Mouse (Mus musculus): ENCODE measurements at regions not wholly inside any gene's neighbourhood (a gene's known extent, or its start where the extent isn't known, plus 50 kb on each side); places are given as distances from the start of the nearest gene placed in this dataset.

DNA sequence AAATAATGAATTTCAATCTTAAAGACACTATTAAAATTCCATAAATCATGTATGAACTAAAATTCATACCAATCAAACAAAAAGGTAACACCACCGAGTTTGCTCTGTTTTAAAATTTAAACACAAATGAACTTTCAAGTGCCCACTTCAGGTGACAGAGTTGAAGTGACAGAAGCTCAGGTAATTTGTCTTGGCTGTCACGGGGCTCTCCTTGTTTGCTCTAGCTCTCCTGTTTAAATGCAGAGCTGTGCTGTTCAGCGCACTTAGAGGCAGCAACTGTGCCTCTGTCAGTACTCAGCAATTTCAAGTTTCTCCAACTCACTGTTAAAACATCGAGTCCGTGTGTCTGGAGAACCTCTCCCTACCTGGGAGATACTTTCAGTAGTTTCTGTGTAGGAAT, 193.8 kb upstream of the Zfp507 start:
- no peak for DNase-seq (ENCODE audit: low read depth, low spot score)
- WGBS: 31% methylated on average over 5 of the region's 5 CpGs

DNA sequence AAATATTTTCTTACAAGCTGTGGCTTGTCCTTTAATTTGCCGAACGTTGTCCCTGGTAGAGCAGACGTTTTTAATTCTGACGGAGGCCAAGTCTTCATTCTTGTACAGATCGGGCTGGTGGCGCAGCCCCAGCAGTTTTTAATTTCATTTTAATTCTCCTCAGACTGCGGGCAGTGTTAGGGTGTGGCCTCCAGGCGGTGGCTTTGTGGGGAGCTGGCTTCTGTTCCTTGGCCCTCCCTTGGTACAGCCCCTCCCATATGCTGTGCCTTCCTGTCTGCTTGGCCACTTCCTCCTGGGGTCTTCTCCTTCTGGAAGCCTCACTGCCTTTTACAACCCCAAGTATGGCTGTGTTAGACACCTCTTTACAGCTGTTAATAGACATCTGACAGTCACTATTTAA, 189.7 kb upstream of the Zfp507 start:
- 59% methylated on average over 8 of the region's 8 CpGs for WGBS
- no peak for DNase-seq (ENCODE audit: low read depth, low spot score)

DNA sequence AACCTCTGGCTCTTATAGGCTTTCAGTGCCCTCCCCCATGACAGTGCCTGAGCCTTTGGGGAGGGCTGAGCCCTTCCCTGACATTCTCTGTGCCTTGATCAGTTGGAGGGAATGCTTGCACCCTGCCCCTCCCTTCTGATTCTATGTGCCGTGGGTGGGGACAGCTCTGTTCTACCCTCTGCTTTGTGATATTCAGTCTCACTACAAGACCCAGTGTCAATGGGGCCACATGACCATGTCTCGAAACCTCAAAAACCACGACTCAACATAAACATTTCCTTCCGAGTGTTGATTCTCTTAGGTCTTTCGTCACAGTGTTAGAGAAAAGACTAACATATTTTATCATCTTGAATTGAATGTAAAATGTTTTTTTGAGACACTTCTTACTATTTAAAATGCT, 188.3 kb upstream of the Zfp507 start:
- DNase-seq (ENCODE audit: low read depth, low spot score): no peak
- WGBS: 71% methylated on average over 5 of the region's 5 CpGs

DNA sequence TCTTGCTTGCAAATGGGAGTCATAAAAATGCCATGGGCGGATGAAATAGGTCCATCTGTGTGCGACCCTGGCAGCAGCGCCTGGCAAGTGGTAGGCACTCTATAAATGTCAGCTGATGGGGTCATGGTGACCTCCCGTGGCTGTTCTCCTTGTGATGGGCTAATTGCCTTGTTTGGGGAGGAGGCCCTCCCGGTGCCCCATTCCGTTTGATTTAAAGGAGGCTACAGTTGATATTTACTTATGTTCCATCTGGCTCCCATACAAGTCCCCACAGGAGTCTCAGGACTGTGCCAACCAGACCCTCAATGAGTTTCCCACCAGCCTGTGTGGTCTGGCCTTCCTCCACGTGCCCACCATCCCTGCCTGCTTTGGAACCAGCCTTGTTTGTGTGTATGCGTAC, 186.7 kb upstream of the Zfp507 start:
- 43% methylated on average over 8 of the region's 8 CpGs for WGBS

DNA sequence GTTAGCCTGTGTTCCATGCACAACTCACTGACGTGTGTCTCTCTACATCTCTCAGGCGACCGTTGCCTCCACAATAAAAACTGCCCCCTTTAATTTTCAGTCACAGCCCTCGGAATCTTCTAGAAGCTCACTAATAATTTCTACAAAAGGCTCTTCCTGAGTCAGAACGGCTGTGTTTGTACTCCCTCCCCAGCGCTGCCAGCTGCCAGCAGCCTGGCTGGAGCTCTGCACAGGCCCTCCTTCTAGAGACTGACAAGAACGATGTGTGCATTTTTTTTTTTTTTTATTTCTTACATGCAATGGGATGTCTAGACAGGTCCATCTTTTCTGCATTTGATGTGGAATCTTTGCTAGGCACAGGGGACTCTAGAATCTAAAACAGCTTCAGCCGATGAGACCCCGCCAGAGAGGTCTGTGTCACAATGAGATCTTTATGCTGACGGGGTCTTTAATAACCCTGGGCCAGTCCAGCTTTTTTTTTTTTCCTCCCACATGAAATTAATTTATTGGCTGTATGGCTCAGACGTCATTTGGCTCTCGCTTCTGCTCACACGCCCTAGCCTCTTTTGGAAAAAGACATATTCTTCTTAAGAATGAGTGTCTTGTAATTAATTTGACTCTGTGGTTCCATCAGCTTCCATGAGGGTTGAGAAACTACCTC, 185.8 kb upstream of the Zfp507 start:
- WGBS: 67% methylated on average over 13 of the region's 13 CpGs
- DNase-seq (ENCODE audit: low read depth, low spot score): no peak

More for the DNA sequence above, 186.7 kb upstream of the Zfp507 start:
- DNase-seq (ENCODE audit: low read depth, low spot score): no peak

DNA sequence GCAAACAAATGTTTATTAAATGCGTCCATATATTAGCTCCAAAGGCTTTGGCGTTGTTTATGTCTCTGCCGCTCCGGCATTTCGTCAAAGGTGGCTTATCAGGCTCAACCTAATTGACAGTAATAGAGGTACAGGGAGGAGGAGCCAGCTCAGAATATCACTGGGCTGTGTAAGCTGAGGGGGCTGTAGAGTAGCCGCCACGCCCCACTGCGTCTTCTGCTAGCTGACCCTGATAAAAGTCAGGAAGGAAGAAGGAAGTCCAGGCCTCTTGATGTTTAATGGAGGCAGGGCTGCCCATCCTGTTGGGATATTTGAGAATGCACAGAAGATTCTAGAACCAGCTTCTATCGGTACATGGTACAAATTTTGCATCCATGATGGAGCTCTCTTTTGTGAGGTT, 175.2 kb upstream of the Zfp507 start:
- 81% methylated on average over 9 of the region's 9 CpGs for WGBS

DNA sequence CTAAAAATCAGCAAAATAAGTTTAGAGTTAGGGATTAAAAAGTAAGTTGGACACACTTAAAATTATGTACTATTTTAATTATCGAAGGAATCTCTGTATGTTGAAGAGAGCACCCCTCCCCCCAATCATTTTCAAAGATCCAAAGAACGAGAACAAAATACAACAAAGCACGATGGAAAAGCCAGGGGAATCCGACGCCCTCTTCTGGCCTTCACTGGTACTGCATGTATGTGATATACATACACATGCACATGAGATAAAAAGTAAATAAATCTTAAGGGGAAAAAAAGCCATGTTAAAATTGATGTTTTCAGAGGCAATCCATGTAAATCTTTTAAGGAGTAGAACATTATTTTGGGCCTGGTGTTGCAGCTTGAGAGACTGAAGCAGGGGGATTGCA, 155.9 kb upstream of the Zfp507 start:
- DNase-seq (ENCODE audit: low read depth, low spot score): no peak
- 43% methylated on average over 5 of the region's 5 CpGs for WGBS

More for the DNA sequence above, 175.2 kb upstream of the Zfp507 start:
- no peak for DNase-seq (ENCODE audit: low read depth, low spot score)

DNA sequence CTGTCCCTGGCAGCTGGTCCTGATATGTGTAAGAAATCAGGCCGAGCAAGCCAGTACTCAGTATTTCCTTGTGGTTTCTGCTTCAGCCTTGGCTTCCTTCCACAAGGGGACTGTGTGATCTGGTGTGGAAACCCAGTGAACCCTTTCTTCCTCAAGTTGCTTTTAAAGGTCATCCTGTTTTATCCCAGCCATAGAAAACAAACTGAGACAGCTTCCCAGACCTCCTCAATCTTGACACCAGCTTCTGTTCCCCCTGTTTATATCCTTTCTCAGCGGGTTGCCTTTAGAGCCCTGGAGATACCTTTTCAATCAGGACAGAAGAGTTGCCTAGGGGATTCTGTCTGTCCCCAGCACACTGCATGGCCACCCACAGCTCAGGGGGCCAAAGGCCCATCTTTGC, 155.2 kb upstream of the Zfp507 start:
- 33% methylated on average over 2 of the region's 2 CpGs for WGBS
- no peak for DNase-seq (ENCODE audit: low read depth, low spot score)

DNA sequence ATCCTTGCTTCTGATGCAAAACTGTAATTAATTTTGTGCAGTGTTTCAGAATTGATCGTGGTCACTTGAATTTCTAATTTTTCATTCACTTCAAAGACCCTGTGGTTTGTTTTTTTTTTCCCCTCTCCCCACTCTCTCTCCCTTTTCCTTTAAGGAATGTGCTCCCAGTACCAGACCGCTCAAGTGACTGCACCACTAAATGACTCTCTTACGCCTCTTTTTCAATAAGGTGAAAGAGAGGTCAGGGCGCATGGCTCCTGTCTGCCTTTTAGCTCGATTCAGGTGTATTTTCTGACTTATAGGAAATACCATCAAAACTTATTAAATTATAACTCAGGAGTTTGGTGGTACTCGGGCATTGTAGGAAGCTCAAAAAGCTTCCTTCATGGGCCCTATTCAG, 146.0 kb upstream of the Zfp507 start:
- WGBS: 24% methylated on average over 6 of the region's 6 CpGs
- no peak for DNase-seq (ENCODE audit: low read depth, low spot score)

DNA sequence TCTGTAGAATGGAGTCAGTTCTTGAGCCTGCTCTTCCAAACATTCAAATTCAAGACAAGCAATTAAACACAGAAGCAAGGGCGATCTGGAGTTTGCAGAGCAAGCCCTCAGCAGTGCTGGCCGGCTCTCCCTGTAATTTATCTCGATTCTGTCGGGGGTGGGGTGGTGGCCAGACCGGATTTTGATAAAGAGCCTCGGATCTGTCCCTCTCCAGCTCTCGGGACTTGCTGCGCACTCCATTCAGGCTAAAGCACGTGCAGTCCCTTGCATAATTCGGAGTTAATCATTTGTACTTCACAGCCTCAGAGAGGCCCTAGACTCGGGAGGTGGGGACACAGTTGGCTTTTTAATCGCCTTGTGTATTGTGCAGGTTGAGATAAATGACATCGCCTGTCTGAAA, 145.6 kb upstream of the Zfp507 start:
- WGBS: 4% methylated on average over 13 of the region's 13 CpGs
- DNase-seq (ENCODE audit: low read depth, low spot score): no peak

DNA sequence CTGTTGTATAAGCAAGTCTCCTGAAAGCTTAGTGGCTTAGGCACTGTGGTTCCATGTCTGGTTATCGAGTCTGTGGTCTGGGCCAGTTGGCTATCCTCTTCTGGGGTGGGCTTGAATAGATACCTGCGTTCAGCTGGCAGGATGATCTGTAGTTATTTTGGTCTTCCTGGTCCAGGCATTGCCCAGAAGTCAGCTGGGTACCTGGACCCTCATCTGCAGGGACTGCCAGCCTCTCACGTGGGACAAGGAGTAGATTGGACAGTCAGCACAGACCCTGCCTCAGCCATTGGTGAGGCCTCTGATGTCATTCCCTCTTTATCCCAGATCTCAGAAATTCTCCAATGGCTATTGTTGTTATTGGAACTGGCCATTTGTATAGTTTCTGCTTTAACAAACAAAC, 138.3 kb upstream of the Zfp507 start:
- 82% methylated on average over 3 of the region's 3 CpGs for WGBS

DNA sequence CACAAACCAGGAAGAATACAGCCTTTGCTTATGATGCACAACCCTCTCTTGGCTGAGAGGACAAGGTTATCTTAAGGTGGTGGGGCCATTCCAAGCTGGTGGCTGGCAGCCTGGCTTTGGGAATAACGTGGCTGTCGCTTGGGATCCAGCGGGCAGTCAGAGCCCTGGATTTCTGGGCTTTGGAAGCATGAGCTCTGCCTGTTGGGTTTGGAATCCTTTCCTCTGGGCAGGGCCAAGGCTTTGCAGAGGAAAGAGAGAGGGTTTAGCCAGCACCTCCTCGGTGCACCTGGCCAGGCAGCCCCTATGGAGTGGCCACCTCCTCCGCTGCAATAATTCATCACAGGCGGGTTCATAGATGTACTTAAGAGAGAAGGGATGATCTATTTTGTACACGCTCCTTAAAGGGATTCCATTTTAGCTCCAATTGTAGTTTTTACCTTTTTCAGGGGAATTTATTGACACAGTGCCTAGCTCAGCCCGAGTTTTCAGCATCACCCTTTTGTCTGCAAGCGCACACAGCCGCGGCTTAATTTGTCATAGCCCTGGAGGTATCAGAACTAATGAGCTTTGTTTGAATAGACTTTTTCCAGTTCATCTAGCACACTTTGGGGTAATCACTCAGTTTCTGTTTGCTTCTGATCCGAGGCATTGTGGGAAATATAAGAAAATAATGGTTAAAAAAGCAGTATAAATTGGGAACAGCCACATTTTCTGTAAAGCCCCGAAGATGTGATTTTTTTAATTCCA, 135.5 kb upstream of the Zfp507 start:
- DNase-seq (ENCODE audit: low read depth, low spot score): no peak
- 73% methylated on average over 13 of the region's 13 CpGs for WGBS

More for the DNA sequence above, 138.3 kb upstream of the Zfp507 start:
- no peak for DNase-seq (ENCODE audit: low read depth, low spot score)

DNA sequence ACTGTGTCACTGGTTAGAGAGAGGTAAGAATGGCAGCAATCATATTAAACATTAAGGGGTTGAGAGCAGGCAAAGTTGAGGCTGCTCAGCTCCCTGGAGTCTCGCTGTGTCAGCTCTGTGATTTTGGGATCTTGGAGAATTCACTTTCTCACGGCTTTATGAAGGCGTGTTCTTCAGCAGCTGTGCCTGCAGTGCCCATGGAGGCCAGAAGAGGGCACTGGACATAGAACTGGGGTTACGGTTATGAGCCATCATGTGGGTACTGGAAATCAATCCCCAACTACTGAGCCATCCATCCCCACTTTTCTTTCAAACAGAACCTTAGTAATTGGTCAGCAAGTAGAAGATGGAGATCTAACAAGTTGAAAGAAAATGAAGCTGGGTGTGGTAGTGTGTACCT, 123.9 kb upstream of the Zfp507 start:
- 85% methylated on average over 4 of the region's 4 CpGs for WGBS
- no peak for DNase-seq (ENCODE audit: low read depth, low spot score)

DNA sequence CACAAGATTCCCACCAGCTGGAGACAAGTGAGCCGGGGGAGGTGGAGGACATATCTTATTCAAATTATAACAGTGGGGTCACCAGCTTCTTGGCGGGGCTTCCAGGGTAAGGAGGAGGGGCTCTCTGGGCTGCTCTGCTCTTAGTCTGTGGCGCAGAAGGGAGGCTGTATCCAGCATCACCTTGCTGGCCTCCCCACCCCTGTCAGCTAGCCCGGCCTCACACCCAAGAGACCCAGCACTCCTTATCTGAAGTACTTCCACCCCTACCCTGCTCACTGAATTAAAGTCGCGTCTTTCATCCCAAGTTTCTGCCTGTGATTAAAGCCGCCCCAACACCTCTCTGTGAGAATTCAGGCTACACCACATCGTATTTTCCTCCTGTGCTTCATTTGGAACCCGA, 119.8 kb upstream of the Zfp507 start:
- WGBS: 46% methylated on average over 9 of the region's 9 CpGs
- DNase-seq (ENCODE audit: low read depth, low spot score): no peak

DNA sequence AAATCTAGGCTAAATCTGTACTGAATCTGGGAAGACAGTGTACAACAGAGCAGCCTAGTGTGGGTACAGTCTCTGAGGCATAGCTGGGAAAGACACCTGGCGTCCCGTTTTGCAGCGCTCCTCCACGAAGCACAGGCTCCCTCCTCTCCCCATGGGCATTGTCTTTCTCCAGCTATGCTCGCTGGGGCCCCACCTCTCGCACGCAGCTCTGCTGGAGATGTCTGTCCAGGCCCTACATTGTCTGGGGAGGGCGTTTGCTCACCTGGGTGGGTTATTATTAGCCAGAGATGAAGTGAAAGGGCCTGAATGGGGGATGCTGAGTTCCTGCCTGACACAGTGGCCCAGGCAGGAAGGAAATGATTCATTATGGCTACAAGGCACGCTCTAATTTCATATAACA, 118.1 kb upstream of the Zfp507 start:
- WGBS: 33% methylated on average over 9 of the region's 9 CpGs
- DNase-seq (ENCODE audit: low read depth, low spot score): no peak

DNA sequence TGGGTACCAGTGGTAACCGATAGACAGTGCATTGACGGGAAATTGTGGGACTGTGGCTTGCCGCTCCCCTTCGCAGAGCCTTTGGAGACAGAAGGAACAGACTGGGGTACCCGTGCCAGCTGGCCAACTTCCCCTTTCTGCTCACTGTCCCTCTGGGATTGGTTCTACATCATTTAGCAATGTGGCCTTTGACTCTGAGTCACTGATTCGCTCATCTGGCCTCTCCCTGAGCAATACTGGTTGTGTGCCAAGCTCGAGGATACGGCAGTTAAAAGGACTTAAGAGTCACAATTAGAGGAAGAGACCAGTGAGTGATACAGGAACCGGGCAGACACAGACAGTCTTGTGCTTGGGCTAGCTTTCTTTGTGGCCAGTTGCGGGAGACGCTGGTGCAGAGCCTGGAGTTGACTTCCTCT, 117.4 kb upstream of the Zfp507 start:
- 66% methylated on average over 11 of the region's 11 CpGs for WGBS

DNA sequence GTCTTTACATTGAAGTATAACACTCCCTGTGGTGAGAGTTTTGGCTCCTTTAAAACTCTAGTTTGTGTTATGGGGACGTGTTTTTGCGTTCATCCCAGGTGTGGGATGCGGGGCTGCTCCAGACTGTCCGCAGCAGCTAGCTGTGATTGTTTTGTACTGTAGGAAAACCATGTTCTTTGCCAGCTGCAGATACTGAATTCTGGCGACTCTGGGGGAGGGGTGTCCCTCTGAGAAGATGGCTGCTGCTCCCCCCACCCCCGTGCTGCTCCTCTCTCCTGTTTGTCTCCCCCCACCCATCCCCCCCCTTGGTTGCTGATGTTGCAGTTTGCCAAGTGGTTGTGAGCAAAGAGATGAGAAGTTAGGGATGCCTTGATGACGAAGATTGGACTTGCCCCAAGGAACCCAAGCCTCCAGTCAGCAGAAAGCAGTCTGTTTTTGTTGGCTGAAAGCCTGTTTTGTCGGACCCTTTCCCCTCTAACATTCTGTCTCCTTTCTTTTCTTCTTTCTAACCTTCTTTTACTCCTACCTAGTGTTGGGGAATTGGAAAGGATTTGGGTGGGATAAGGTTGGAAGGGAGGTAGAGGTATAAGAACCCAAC, 107.4 kb upstream of the Zfp507 start:
- no peak for DNase-seq (ENCODE audit: low read depth, low spot score)
- 56% methylated on average over 8 of the region's 8 CpGs for WGBS

More for the DNA sequence above, 117.4 kb upstream of the Zfp507 start:
- DNase-seq (ENCODE audit: low read depth, low spot score): no peak

DNA sequence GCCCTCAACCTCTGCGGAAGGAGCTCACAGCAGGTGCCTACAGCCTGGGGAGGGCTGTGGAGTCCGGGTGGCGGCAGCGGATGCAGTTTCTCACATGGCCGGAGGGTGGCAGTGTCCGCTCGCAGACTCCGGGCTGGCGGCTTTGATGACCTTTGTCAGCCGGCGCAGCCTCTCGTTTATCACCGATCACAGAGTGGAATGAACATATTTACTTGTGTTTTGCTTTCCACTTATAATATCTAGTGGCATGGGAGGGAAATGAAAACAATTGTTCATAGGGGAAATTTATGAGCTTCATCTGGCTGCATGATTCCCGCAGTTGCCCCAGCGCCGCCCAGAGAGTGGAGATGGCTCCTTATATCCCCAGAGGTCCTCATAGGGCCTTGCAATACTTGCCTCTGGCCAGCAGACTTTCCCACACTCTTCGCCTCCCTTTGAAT, 99.2 kb upstream of the Zfp507 start:
- 7% methylated on average over 17 of the region's 17 CpGs for WGBS
- DNase-seq (ENCODE audit: low read depth, low spot score): peak; percentile 2

DNA sequence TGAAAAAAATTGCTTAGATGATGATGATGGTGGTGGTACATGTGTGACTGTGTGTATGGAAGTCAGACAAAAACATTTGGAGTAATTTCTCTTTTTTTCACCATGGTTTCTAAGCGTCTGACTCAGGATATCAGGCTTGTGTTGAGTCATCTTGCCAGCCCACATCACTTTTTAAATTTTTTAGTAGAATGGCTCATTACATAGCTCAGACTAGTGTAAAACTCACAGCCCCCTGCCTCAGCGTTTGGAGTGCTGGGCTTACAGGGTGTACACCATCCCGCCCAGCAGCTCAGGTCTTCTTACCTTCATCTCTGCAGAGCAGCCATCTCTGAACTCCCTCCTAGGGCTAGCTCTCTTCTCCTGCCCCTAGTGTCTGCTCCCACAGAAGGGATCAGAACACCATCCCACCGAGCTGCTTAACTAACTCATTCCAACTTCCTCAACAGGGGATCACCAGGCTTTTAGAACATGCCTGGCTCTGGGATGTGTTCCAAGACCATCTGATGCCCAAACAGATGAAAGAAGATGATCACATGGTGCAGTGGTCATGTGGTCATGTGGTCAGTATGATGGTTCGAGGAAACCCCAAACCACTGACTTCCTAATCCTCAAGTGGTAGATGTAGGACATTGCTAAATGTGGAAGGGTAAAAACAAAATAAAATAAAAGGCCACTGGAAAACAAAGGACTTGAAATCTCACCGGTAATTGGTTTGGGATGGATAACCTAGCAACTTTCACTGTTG, 96.1 kb upstream of the Zfp507 start:
- 78% methylated on average over 6 of the region's 6 CpGs for WGBS
- no peak for DNase-seq (ENCODE audit: low read depth, low spot score)

DNA sequence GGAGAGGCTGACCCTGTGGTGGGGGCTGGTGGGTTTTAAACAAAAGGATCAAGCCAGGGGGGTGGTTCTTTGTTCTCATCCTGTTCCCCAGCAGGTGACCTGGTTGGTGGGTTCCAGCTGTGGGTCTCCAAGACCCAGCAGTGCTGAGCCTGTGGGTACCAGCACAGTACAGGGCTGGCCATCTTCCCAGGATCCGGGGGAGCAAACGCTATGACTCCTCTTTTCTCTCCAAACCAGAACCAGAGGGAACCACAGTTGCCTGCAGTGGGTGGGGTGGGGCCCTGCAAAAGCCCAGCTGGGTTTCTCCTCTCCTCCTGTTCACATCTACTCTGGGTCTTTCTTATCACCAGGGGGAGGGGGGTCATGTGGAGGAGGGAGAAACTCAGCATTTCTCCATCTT, 90.5 kb upstream of the Zfp507 start:
- 46% methylated on average over 2 of the region's 2 CpGs for WGBS

More for the DNA sequence above, 90.5 kb upstream of the Zfp507 start:
- no peak for DNase-seq (ENCODE audit: low read depth, low spot score)
